18 mouse cellular contexts compared by ENCODE assay signal in the genomic region with DNA sequence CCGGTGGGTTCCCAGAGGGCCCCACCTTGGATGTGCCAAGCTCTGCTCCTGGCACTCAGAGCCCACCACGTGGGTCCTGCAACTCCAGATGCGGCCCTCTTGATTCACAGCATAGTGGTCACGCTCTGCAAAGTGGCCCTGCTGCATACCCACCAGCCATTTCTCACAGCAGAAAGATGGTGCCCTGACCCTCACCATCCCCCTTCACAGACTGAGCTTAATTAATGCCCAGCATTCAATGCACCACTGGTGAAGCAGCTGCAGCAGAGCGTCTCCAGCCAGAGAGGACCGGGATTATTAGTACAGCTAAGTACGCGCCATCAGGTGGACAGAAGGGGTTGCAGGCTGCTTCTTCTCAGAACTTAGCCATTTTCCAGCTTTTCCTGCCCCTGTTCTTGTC.
DNase-seq lines count a peak whose midpoint lies in the region; ATAC-seq and TF ChIP-seq lines count a peak whose summit lies in the region.
"Had no signal": no experiment of that assay in that cellular context is flagged by ENCODE, and none has a peak within 500 bp of the region (broad histone marks: within the 10 kb centered on the region; RNA-seq: fewer than 3 reads in every experiment).

No protein-coding gene starts in this region.

- peak overlapping the region; percentile 44 for H3K27ac ChIP-seq in forebrain, embryonic 10.5 days
- no peak overlapping the region for H3K27ac ChIP-seq in forebrain, embryonic 15.5 days (replicated peaks)
- H3K27ac ChIP-seq in midbrain, embryonic 11.5 days (ENCODE audit: low read depth, low read length), result peak overlapping the region; percentile 22; the same call in 1 of the 2 replicates
- H3K27ac ChIP-seq in midbrain, embryonic 15.5 days, result no peak overlapping the region
- H3K27ac ChIP-seq in hindbrain, postnatal 0 days, result no peak overlapping the region
- H3K27ac ChIP-seq: lung, embryonic 15.5 days had no signal

- peaks cover 42% of the 10 kb centered on the region for H3K4me1 ChIP-seq in forebrain, embryonic 10.5 days
- peaks cover 9% of the 10 kb centered on the region; the same call in 1 of the 2 replicates for H3K4me1 ChIP-seq in forebrain, embryonic 15.5 days
- H3K4me1 ChIP-seq in midbrain, embryonic 11.5 days (ENCODE audit: control insufficient read depth, insufficient read depth, low read length), result peaks cover 10% of the 10 kb centered on the region
- peaks cover 12% of the 10 kb centered on the region for H3K4me1 ChIP-seq in midbrain, embryonic 15.5 days
- no peaks in the 10 kb centered on the region for H3K4me1 ChIP-seq in hindbrain, postnatal 0 days (ENCODE audit: insufficient read depth, low read length)

- no peak for DNase-seq in forebrain, embryonic 10.5 days (ENCODE audit: extremely low spot score, low spot score)
- no peak for DNase-seq in midbrain, embryonic 11.5 days (ENCODE audit: low spot score, missing footprints)
- DNase-seq in hindbrain, postnatal 0 days (ENCODE audit: low spot score), result peak; percentile 46
- peak; percentile 50 for DNase-seq in retina, embryonic 14.5 days (ENCODE audit: low spot score)
- DNase-seq in adrenal gland, postnatal 25 days, result no peak
- no peak for DNase-seq in urinary bladder, postnatal 14 days (ENCODE audit: low spot score)
- DNase-seq: adrenal gland, postnatal 10 days; cerebellum, adult 9-10 months; gastrocnemius, postnatal 14 days; kidney, adult 8-10 months; layer of hippocampus, adult 9-11 months had no signal

- no peaks in the 10 kb centered on the region for H3K36me3 ChIP-seq in forebrain, embryonic 10.5 days (replicated peaks)
- H3K36me3 ChIP-seq in forebrain, embryonic 15.5 days, result no peaks in the 10 kb centered on the region
- H3K36me3 ChIP-seq in midbrain, embryonic 11.5 days (ENCODE audit: control insufficient read depth, insufficient read depth, low read length), result no peaks in the 10 kb centered on the region
- no peaks in the 10 kb centered on the region for H3K36me3 ChIP-seq in midbrain, embryonic 15.5 days (replicated peaks)
- no peaks in the 10 kb centered on the region for H3K36me3 ChIP-seq in hindbrain, postnatal 0 days (ENCODE audit: insufficient read depth, low read length)
- H3K36me3 ChIP-seq: heart, embryonic 12.5 days; lung, embryonic 15.5 days had no signal

- H3K9me3 ChIP-seq in forebrain, embryonic 10.5 days, result no peaks in the 10 kb centered on the region
- no peaks in the 10 kb centered on the region for H3K9me3 ChIP-seq in forebrain, embryonic 15.5 days
- H3K9me3 ChIP-seq in midbrain, embryonic 11.5 days (ENCODE audit: control insufficient read depth, low read length), result no peaks in the 10 kb centered on the region
- no peaks in the 10 kb centered on the region for H3K9me3 ChIP-seq in midbrain, embryonic 15.5 days
- H3K9me3 ChIP-seq in hindbrain, postnatal 0 days (ENCODE audit: low read length), result no peaks in the 10 kb centered on the region
- H3K9me3 ChIP-seq: heart, embryonic 12.5 days; lung, embryonic 15.5 days had no signal

- H3K4me2 ChIP-seq in forebrain, embryonic 15.5 days (replicated peaks), result no peak overlapping the region
- no peak overlapping the region for H3K4me2 ChIP-seq in midbrain, embryonic 11.5 days
- H3K4me2 ChIP-seq in midbrain, embryonic 15.5 days, result no peak overlapping the region
- no peak overlapping the region for H3K4me2 ChIP-seq in hindbrain, postnatal 0 days (ENCODE audit: low read depth, low read length)
- H3K4me2 ChIP-seq: heart, embryonic 12.5 days; liver, embryonic 11.5 days; lung, embryonic 15.5 days had no signal

- WGBS in forebrain, embryonic 10.5 days, result 69% methylated on average over 8 of the region's 8 CpGs
- WGBS in forebrain, embryonic 15.5 days, result 48% methylated on average over 8 of the region's 8 CpGs
- 60% methylated on average over 8 of the region's 8 CpGs for WGBS in midbrain, embryonic 11.5 days
- WGBS in midbrain, embryonic 15.5 days, result 26% methylated on average over 8 of the region's 8 CpGs
- 40% methylated on average over 8 of the region's 8 CpGs for WGBS in hindbrain, postnatal 0 days

- no peak for ATAC-seq in forebrain, embryonic 15.5 days (replicated peaks)
- ATAC-seq in midbrain, embryonic 11.5 days (ENCODE audit: low FRiP score), result no peak
- no peak for ATAC-seq in midbrain, embryonic 15.5 days (replicated peaks)
- peak; percentile 53 for ATAC-seq in hindbrain, postnatal 0 days

- no peak overlapping the region for H3K4me3 ChIP-seq in forebrain, embryonic 10.5 days
- H3K4me3 ChIP-seq in forebrain, embryonic 15.5 days, result no peak overlapping the region
- no peak overlapping the region for H3K4me3 ChIP-seq in midbrain, embryonic 11.5 days (ENCODE audit: low read depth, low read length)
- H3K4me3 ChIP-seq in midbrain, embryonic 15.5 days, result no peak overlapping the region
- H3K4me3 ChIP-seq in hindbrain, postnatal 0 days (ENCODE audit: low read length), result no peak overlapping the region
- H3K4me3 ChIP-seq: heart, embryonic 12.5 days; lung, embryonic 15.5 days; myocyte had no signal

- no peaks in the 10 kb centered on the region for H3K27me3 ChIP-seq in forebrain, embryonic 10.5 days (ENCODE audit: poor library complexity, severe bottlenecking)
- no peaks in the 10 kb centered on the region for H3K27me3 ChIP-seq in forebrain, embryonic 15.5 days
- H3K27me3 ChIP-seq in midbrain, embryonic 11.5 days (ENCODE audit: control insufficient read depth, insufficient read depth, low read length), result no peaks in the 10 kb centered on the region
- no peaks in the 10 kb centered on the region for H3K27me3 ChIP-seq in midbrain, embryonic 15.5 days (replicated peaks)
- H3K27me3 ChIP-seq in hindbrain, postnatal 0 days (ENCODE audit: insufficient read depth, low read length), result no peaks in the 10 kb centered on the region
- H3K27me3 ChIP-seq: CH12.LX; lung, embryonic 15.5 days had no signal

- TF ChIP-seq CTCF in hindbrain, postnatal 0 days (IDR thresholded peaks at IDR 0.05; ENCODE audit: low read depth), result peak; percentile 15; the same call in 1 of the 2 replicates

- H3K9ac ChIP-seq in forebrain, embryonic 15.5 days (replicated peaks), result no peak overlapping the region
- H3K9ac ChIP-seq in midbrain, embryonic 11.5 days (ENCODE audit: low read length), result no peak overlapping the region
- H3K9ac ChIP-seq in midbrain, embryonic 15.5 days, result no peak overlapping the region
- H3K9ac ChIP-seq in hindbrain, postnatal 0 days (replicated peaks; ENCODE audit: low read length), result no peak overlapping the region
- H3K9ac ChIP-seq: heart, embryonic 12.5 days; lung, embryonic 15.5 days had no signal

Comparison
In these comparisons a context has a peak if more than half of its experiments do, and no peak if none do; other contexts are left out.
1. H3K27ac ChIP-seq: peak in forebrain, embryonic 10.5 days (single experiment) and midbrain, embryonic 11.5 days (single experiment); none in forebrain, embryonic 15.5 days (single experiment), midbrain, embryonic 15.5 days (single experiment) and hindbrain, postnatal 0 days (single experiment).
2. DNase-seq: peak in hindbrain, postnatal 0 days (single experiment) and retina, embryonic 14.5 days (single experiment); none in forebrain, embryonic 10.5 days (single experiment), midbrain, embryonic 11.5 days (single experiment), adrenal gland, postnatal 25 days (single experiment) and urinary bladder, postnatal 14 days (single experiment).